Mouse (Mus musculus): ENCODE results near the gene Rapgef4.

GRCm38 (mm10) chr2:72026506-72026905 is 45.5 kb downstream of the Rapgef4 start:
- TF ChIP-seq POLR2A (IDR thresholded peaks at IDR 0.05; ENCODE audit: extremely low read depth, insufficient read depth, low read length) (no peak), CTCF (IDR thresholded peaks at IDR 0.05; ENCODE audit: low read depth, low read length) (no peak)

Data from liver, adult 2 months (tissue).